Mouse (Mus musculus) lung, adult 2 months (tissue): Measurements from ENCODE around the gene Zfp691.

Experiments
- CTCF ChIP-seq: fragments of 200-500 bp; IDR thresholded peaks from 2 replicates; pipeline ENCODE4 v1.5.1; 2011; ENCODE audit warnings: mild to moderate bottlenecking, low read length, control low read depth; ENCODE audit not compliant: insufficient read depth
- POLR2A ChIP-seq: fragments of 200-500 bp; IDR thresholded peaks from 2 replicates; pipeline ENCODE4 v1.6.1; 2011; ENCODE audit warnings: low read depth, mild to moderate bottlenecking, control low read depth, low read length, borderline replicate concordance; ENCODE audit errors: extremely low read depth

DNA sequence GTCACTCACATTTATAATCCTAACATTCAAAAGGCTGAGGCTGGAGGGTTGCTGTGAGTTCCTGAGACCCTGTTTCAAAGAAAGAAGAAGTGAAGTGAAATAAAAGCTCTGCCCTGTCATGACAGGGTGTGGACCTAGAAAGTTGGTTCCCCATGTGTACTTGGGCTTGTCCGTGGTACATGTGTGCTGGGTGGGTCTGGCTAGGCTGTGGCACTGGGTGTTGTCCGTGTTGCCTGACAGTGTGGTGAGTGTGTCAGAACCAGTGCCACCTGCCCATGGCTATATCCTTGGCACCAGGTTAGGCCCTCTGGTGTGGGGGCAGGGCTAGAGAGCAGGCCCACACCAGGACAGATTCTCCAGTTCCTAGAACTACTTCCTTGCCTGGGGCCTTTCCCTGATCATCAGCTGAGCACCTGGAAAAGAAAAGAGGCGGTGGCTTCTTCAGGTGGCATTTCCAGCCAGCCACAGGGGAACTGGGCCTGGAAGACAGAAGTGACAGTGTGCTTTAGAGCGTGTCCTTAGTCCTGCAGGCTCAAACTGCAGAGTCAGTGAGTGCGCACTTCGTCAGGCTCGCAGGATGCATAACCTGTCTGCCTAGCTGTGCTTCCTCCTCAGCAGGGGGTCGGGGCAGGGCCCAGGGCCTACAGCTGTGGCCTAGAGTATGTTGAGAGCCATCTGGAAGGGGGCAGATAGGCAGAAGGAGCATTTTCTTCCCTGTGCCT, 42.6 kb downstream of the Zfp691 start:
- TF ChIP-seq CTCF (no peak), POLR2A (no peak)
